Mouse (Mus musculus) MEL (cell line): ENCODE measurements at regions not wholly inside any gene's neighbourhood (a gene's known extent, or its start where the extent isn't known, plus 50 kb on each side); places are given as distances from the start of the nearest gene placed in this dataset.

ENCODE experiments used
- DNase-seq: peaks from one replicate; pipeline ENCODE4 v3.0.0; 2011; ENCODE audit warnings: low read depth, low spot score
- H3K27ac ChIP-seq: 2 replicates; pipeline ENCODE4 v1.5.1; 2012; ENCODE audit warnings: low read depth, mild to moderate bottlenecking, control low read depth, low read length, moderate library complexity; ENCODE audit not compliant: control insufficient read depth
- H3K27me3 ChIP-seq, 2 experiments: fragments of 150-350 bp in 1 of 2; sonication (generic) in 1 of 2; 2 replicates each; pipeline ENCODE4 v1.6.1; 2012; ENCODE audit warnings: low read length in 2 of 2, mild to moderate bottlenecking in 2 of 2, improper control_type of control experiment in 1 of 2, moderate library complexity in 1 of 2; ENCODE audit not compliant: insufficient read depth in 2 of 2, control insufficient read depth in 1 of 2
- H3K36me3 ChIP-seq, 2 experiments: 2 replicates each; pipeline ENCODE4 v1.6.1; 2012 to 2014; ENCODE audit warnings: low read length in 2 of 2, improper control_type of control experiment in 1 of 2, inconsistent platforms in 1 of 2, mild to moderate bottlenecking in 1 of 2; ENCODE audit not compliant: insufficient read depth in 2 of 2, control insufficient read depth in 1 of 2
- H3K4me1 ChIP-seq, 2 experiments: fragments of 150-350 bp in 1 of 2; sonication (generic) in 1 of 2; 2 replicates each; pipeline ENCODE4 v1.6.1; 2012; ENCODE audit warnings: low read length in 2 of 2, improper control_type of control experiment in 1 of 2, mild to moderate bottlenecking in 1 of 2; ENCODE audit not compliant: insufficient read depth in 2 of 2, control insufficient read depth in 1 of 2
- H3K4me3 ChIP-seq, 2 experiments: fragments of 150-350 bp in 1 of 2; sonication (generic) in 1 of 2; 2 replicates each; pipeline ENCODE4 v1.5.1; 2012; ENCODE audit warnings: low read depth in 2 of 2, low read length in 2 of 2, mild to moderate bottlenecking in 2 of 2, moderate library complexity in 2 of 2, control low read depth in 1 of 2, improper control_type of control experiment in 1 of 2; ENCODE audit not compliant: control insufficient read depth in 1 of 2, insufficient read depth in 1 of 2
- H3K79me2 ChIP-seq: 2 replicates; pipeline ENCODE4 v1.6.1; 2012; ENCODE audit warnings: mild to moderate bottlenecking, low read length, moderate library complexity; ENCODE audit not compliant: control insufficient read depth, poor library complexity, insufficient read depth
- H3K9ac ChIP-seq: 2 replicates; pipeline ENCODE4 v1.6.1; 2012; ENCODE audit warnings: low read depth, mild to moderate bottlenecking, control low read depth, low read length, moderate library complexity; ENCODE audit not compliant: control insufficient read depth, poor library complexity, severe bottlenecking
- H3K9me3 ChIP-seq: fragments of 150-350 bp; sonication (generic); replicated peaks from 2 replicates; pipeline ENCODE4 v1.6.1; 2012; ENCODE audit warnings: mild to moderate bottlenecking, low read length, improper control_type of control experiment, moderate library complexity; ENCODE audit not compliant: insufficient read depth
- BHLHE40 ChIP-seq: IDR thresholded peaks from 2 replicates; pipeline ENCODE4 v1.6.1; 2012; ENCODE audit warnings: low read depth, mild to moderate bottlenecking, inconsistent platforms, low read length, improper control_type of control experiment, borderline replicate concordance
- CHD1 ChIP-seq: IDR thresholded peaks from 2 replicates; pipeline ENCODE4 v1.6.1; 2012; ENCODE audit warnings: low read depth, mild to moderate bottlenecking, inconsistent platforms, low read length, improper control_type of control experiment
- CHD2 ChIP-seq: IDR thresholded peaks from 2 replicates; pipeline ENCODE4 v1.6.1; 2011; ENCODE audit warnings: low read length, improper control_type of control experiment
- E2F4 ChIP-seq: IDR thresholded peaks from 2 replicates; pipeline ENCODE4 v1.6.1; 2011; ENCODE audit warnings: low read depth, low read length, improper control_type of control experiment, borderline replicate concordance
- ELF1 ChIP-seq: IDR thresholded peaks from 2 replicates; pipeline ENCODE4 v1.6.1; 2014; ENCODE audit warnings: low read depth, mild to moderate bottlenecking, inconsistent platforms, low read length, improper control_type of control experiment, moderate library complexity
- GABPA ChIP-seq: IDR thresholded peaks from 2 replicates; pipeline ENCODE4 v1.6.1; 2012; ENCODE audit warnings: low read depth, mild to moderate bottlenecking, inconsistent platforms, low read length, improper control_type of control experiment, moderate library complexity
- GATA1 ChIP-seq: IDR thresholded peaks from 2 replicates; pipeline ENCODE4 v1.6.1; 2011; ENCODE audit warnings: low read depth, low read length, improper control_type of control experiment
- MAFK ChIP-seq: IDR thresholded peaks from 2 replicates; pipeline ENCODE4 v1.6.1; 2011; ENCODE audit warnings: low read depth, mild to moderate bottlenecking, low read length, improper control_type of control experiment, borderline replicate concordance
- MAX ChIP-seq: IDR thresholded peaks from 2 replicates; pipeline ENCODE4 v1.6.1; 2011; ENCODE audit warnings: low read length, improper control_type of control experiment
- MEF2A ChIP-seq: IDR thresholded peaks from 2 replicates; pipeline ENCODE4 v1.6.1; 2014; ENCODE audit warnings: low read depth, mild to moderate bottlenecking, inconsistent platforms, low read length, improper control_type of control experiment; ENCODE audit not compliant: poor library complexity, insufficient replicate concordance, severe bottlenecking; ENCODE audit errors: extremely low read depth
- MYB ChIP-seq: IDR thresholded peaks from 2 replicates; pipeline ENCODE4 v1.6.1; 2011; ENCODE audit warnings: mild to moderate bottlenecking, low read depth, low read length, improper control_type of control experiment
- NRF1 ChIP-seq: IDR thresholded peaks from 2 replicates; pipeline ENCODE4 v1.6.1; 2014; ENCODE audit warnings: low read depth, mild to moderate bottlenecking, inconsistent platforms, low read length, improper control_type of control experiment, moderate library complexity; ENCODE audit not compliant: poor library complexity, insufficient read depth, severe bottlenecking
- POLR2A ChIP-seq, 2 experiments: IDR thresholded peaks; 2 replicates each; pipeline ENCODE4 v1.6.1; 2011 to 2012; ENCODE audit warnings: low read length in 2 of 2, mild to moderate bottlenecking in 2 of 2, control low read depth in 1 of 2, improper control_type of control experiment in 1 of 2, low read depth in 1 of 2, moderate library complexity in 1 of 2; ENCODE audit not compliant: control insufficient read depth in 1 of 2, insufficient read depth in 1 of 2, poor library complexity in 1 of 2
- POLR2AphosphoS2 ChIP-seq: IDR thresholded peaks from 2 replicates; pipeline ENCODE4 v1.6.1; 2011; ENCODE audit warnings: low read length, improper control_type of control experiment
- POLR2AphosphoS5 ChIP-seq: IDR thresholded peaks from 2 replicates; pipeline ENCODE4 v1.6.1; 2012; ENCODE audit warnings: low read depth, borderline replicate concordance, mild to moderate bottlenecking, inconsistent platforms, low read length, moderate library complexity, mixed read lengths
- RCOR1 ChIP-seq: IDR thresholded peaks from 2 replicates; pipeline ENCODE4 v1.6.1; 2012; ENCODE audit warnings: low read depth, mild to moderate bottlenecking, inconsistent platforms, low read length, improper control_type of control experiment
- SMC3 ChIP-seq: IDR thresholded peaks from 2 replicates; pipeline ENCODE4 v1.6.1; 2011; ENCODE audit warnings: low read depth, low read length, improper control_type of control experiment
- TCF12 ChIP-seq: IDR thresholded peaks from 2 replicates; pipeline ENCODE4 v1.6.1; 2014; ENCODE audit warnings: low read depth, mild to moderate bottlenecking, inconsistent platforms, low read length, improper control_type of control experiment, moderate library complexity
- UBTF ChIP-seq: IDR thresholded peaks from 2 replicates; pipeline ENCODE4 v1.6.1; 2012; ENCODE audit warnings: low read depth, mild to moderate bottlenecking, inconsistent platforms, low read length, improper control_type of control experiment, moderate library complexity, borderline replicate concordance; ENCODE audit not compliant: insufficient read depth
- USF1 ChIP-seq: IDR thresholded peaks from 2 replicates; pipeline ENCODE4 v1.6.1; 2014; ENCODE audit warnings: low read depth, mild to moderate bottlenecking, inconsistent platforms, low read length, improper control_type of control experiment, moderate library complexity
- USF2 ChIP-seq, 2 experiments: IDR thresholded peaks; 2 replicates each; pipeline ENCODE4 v1.6.1; 2011 to 2012; ENCODE audit warnings: improper control_type of control experiment in 2 of 2, low read length in 2 of 2, borderline replicate concordance in 1 of 2, inconsistent platforms in 1 of 2, low read depth in 1 of 2, mild to moderate bottlenecking in 1 of 2; ENCODE audit not compliant: insufficient read depth in 1 of 2
- ZC3H11A ChIP-seq: IDR thresholded peaks from 2 replicates; pipeline ENCODE4 v1.6.1; 2012; ENCODE audit warnings: low read depth, mild to moderate bottlenecking, inconsistent platforms, low read length, improper control_type of control experiment
- ZKSCAN1 ChIP-seq: IDR thresholded peaks from 2 replicates; pipeline ENCODE4 v1.6.1; 2012; ENCODE audit warnings: low read depth, mild to moderate bottlenecking, inconsistent platforms, low read length, improper control_type of control experiment, moderate library complexity
- ZMIZ1 ChIP-seq: IDR thresholded peaks from 2 replicates; pipeline ENCODE4 v1.6.1; 2012; ENCODE audit warnings: low read depth, mild to moderate bottlenecking, inconsistent platforms, low read length, improper control_type of control experiment, moderate library complexity
- ZNF384 ChIP-seq: IDR thresholded peaks from 2 replicates; pipeline ENCODE4 v1.6.1; 2012; ENCODE audit warnings: low read depth, mild to moderate bottlenecking, inconsistent platforms, low read length, improper control_type of control experiment

GRCm38 (mm10) chr4:140325677-140326052 is 79.1 kb upstream of the Igsf21 start:
- Histone ChIP-seq H3K9me3 (no peaks in the 10 kb centered on the region), H3K4me1 (no peaks in the 10 kb centered on the region)
- TF ChIP-seq ZNF384 (no peak), MEF2A (no peak), CHD2 (no peak), MAX (no peak), GABPA (no peak), ZMIZ1 (no peak), RCOR1 (no peak), TCF12 (no peak)

GRCm38 (mm10) chr4:140324971-140325676 is 78.5 kb upstream of the Igsf21 start:
- Histone ChIP-seq H3K27me3 (no peaks in the 10 kb centered on the region), H3K9ac (no peak overlapping the region), H3K4me3 (no peak overlapping the region), H3K4me1 (no peaks in the 10 kb centered on the region), H3K79me2 (no peaks in the 10 kb centered on the region), H3K27ac (no peak overlapping the region), H3K9me3 (no peaks in the 10 kb centered on the region), H3K36me3 (no peaks in the 10 kb centered on the region)
- DNase-seq: no peak
- TF ChIP-seq SMC3 (no peak), ZC3H11A (no peak), MAFK (no peak), CHD1 (no peak), UBTF (no peak), NRF1 (no peak), TCF12 (no peak), ZKSCAN1 (no peak), E2F4 (no peak), RCOR1 (no peak), POLR2A (IDR thresholded peaks at IDR 0.05; ENCODE audit: control insufficient read depth in 1 of 2, insufficient read depth in 1 of 2, low read depth in 1 of 2, low read length in 2 of 2, poor library complexity in 1 of 2) (no peak), POLR2AphosphoS5 (no peak), ZNF384 (no peak), GATA1 (no peak), USF2 (IDR thresholded peaks at IDR 0.05; ENCODE audit: borderline replicate concordance in 1 of 2, insufficient read depth in 1 of 2, low read depth in 1 of 2, low read length in 2 of 2) (no peak), BHLHE40 (no peak), POLR2AphosphoS2 (no peak), USF1 (no peak), ELF1 (no peak), MYB (no peak)

More at GRCm38 (mm10) chr4:140325677-140326052, 79.1 kb upstream of the Igsf21 start:
- H3K27me3 ChIP-seq: no peaks in the 10 kb centered on the region
- H3K79me2 ChIP-seq: no peaks in the 10 kb centered on the region
- H3K36me3 ChIP-seq: no peaks in the 10 kb centered on the region
- no peak for DNase-seq
- no peak overlapping the region for H3K27ac ChIP-seq
- H3K9ac ChIP-seq: no peak overlapping the region
- no peak overlapping the region for H3K4me3 ChIP-seq
